Mouse (Mus musculus): ENCODE measurements around the gene Sult6b2. TPM values are rescaled to one million over a fixed set of nuclear protein-coding genes. Genes with fewer than 3 reads are reported as not detected.

Gene Sult6b2
- total RNA-seq, 2 experiments from 2014 or later, result 0.22 to 0.27 TPM

GRCm38 (mm10) chr6:142747165-142747564 is 57.1 kb downstream of the Sult6b2 start:
- intact Hi-C loops (cut with DNase I), result loop anchor here (10.0 kb wide), 1 partner anchor 362 kb away; the partner anchor contains the start of genes Golt1b and Recql
- no peak for DNase-seq (ENCODE audit: low spot score in 2 of 2)

- intact Hi-C loops (cut with DNase I), result loop anchor here (10.0 kb wide), 1 partner anchor 362 kb away; the partner anchor contains the start of genes Golt1b and Recql
Observed at GRCm38 (mm10) chr6:142746765-142747164, 57.5 kb downstream of the Sult6b2 start.

GRCm38 (mm10) chr6:142745484-142745883 is 58.8 kb downstream of the Sult6b2 start:
- intact Hi-C loops (cut with DNase I), result loop anchor here (10.0 kb wide), 1 partner anchor 361 kb away; the partner anchor contains the start of genes Golt1b and Recql
- DNase-seq (ENCODE audit: low spot score in 2 of 2), result no peak

More at GRCm38 (mm10) chr6:142746765-142747164, 57.5 kb downstream of the Sult6b2 start:
- no peak for DNase-seq (ENCODE audit: low spot score in 2 of 2)

GRCm38 (mm10) chr6:142743193-142743592 is 61.1 kb downstream of the Sult6b2 start:
- no peak for DNase-seq (ENCODE audit: low spot score in 2 of 2)
- intact Hi-C loops (cut with DNase I), result loop anchor here (10.0 kb wide), 1 partner anchor 358 kb away; the partner anchor contains the start of genes Golt1b and Recql

GRCm38 (mm10) chr6:142741763-142742162 is 62.5 kb downstream of the Sult6b2 start:
- intact Hi-C loops (cut with DNase I), result loop anchor here (10.0 kb wide), 1 partner anchor 357 kb away; the partner anchor contains the start of genes Golt1b and Recql
- DNase-seq (ENCODE audit: low spot score in 2 of 2), result no peak

- intact Hi-C loops (cut with DNase I), result no loop called here
- DNase-seq (ENCODE audit: low spot score in 2 of 2), result no peak
Observed at GRCm38 (mm10) chr6:142738637-142739036, 65.7 kb downstream of the Sult6b2 start.

GRCm38 (mm10) chr6:142738225-142738624 is 66.1 kb downstream of the Sult6b2 start:
- no peak for DNase-seq (ENCODE audit: low spot score in 2 of 2)
- intact Hi-C loops (cut with DNase I), result no loop called here

- no peak for DNase-seq (ENCODE audit: low spot score in 2 of 2)
- intact Hi-C loops (cut with DNase I), result loop anchor here (1.0 kb wide), 1 partner anchor 210 kb away; no protein-coding TSS in a partner anchor
Observed at GRCm38 (mm10) chr6:142735302-142736005, 68.8 kb downstream of the Sult6b2 start.

Other genes with a start within 250 kb of the Sult6b2 start
- 1 to 10 TPM; 2.2 to 2.7 TPM for gene Kcnj8, start 232.9 kb downstream of the Sult6b2 start, total RNA-seq (2021)
- gene Abcc9, start 102.2 kb downstream of the Sult6b2 start, total RNA-seq (2021), result 1 to 10 TPM; 4.2 to 4.8 TPM
- gene Cmas, start 47.8 kb downstream of the Sult6b2 start, total RNA-seq (2021), result 100 to 1,000 TPM; 108 to 115 TPM
- gene St8sia1, start 159.9 kb upstream of the Sult6b2 start, total RNA-seq (2021), result 10 to 100 TPM; 28.4 to 28.6 TPM

Measured in left cerebral cortex, postnatal 36 days (tissue).